8 mouse cellular contexts compared by ENCODE assay signal in the genomic region with DNA sequence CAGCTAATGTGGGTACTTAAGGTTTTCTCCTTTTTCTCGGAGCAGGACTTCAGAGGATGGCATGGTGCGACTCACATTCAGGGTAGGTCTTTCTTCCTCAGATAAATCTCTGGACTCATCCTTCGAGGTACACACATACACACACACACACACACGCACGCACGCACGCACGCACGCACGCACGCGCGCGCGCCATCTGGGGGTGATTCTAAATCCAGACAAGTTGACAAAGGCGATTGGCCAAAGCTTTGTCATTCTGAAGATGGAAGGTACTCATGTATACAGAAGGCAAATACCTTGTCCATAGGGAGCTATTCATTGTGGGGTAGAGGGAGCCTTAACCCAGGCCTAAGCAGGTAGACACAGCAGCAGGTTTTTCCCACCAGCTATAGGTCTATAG.
DNase-seq lines count a peak whose midpoint lies in the region; ATAC-seq and TF ChIP-seq lines count a peak whose summit lies in the region.

No protein-coding gene starts in this region.

- in situ Hi-C loops in CH12.LX (cut with MboI; ENCODE audit: low pct_ligation_motif_present, low pct_unique_long_range_greater_than_20kb, low sequenced_read_pairs), result loop anchor here (25.0 kb wide), 3 partner anchors 119 to 1469 kb away; partner anchors contain the start of gene Cpeb2

- H3K27ac ChIP-seq in gastrocnemius, adult 2 months, result peak overlapping the region; percentile 86; the same call in 1 of the 2 replicates
- H3K27ac ChIP-seq in CH12.LX (ENCODE audit: insufficient read depth, low read depth), result no peak overlapping the region
- no peak overlapping the region; the same call in 1 of the 2 replicates for H3K27ac ChIP-seq in forebrain, embryonic 16.5 days (ENCODE audit: low read length)
- 0 out of 2 replicates have a peak overlapping the region, but pooled peaks have one; percentile 70 for H3K27ac ChIP-seq in liver, embryonic 15.5 days (replicated peaks)

- H3K4me2 ChIP-seq in CH12.LX (ENCODE audit: insufficient read depth, low read depth, poor library complexity, severe bottlenecking), result peak overlapping the region; percentile 58
- peak overlapping the region; percentile 56 for H3K4me2 ChIP-seq in forebrain, embryonic 16.5 days (ENCODE audit: low read length)
- peak overlapping the region; percentile 74 for H3K4me2 ChIP-seq in liver, embryonic 15.5 days

- H3K36me3 ChIP-seq in CH12.LX (replicated peaks in 1 of 2; ENCODE audit: control insufficient read depth in 1 of 2, insufficient read depth in 1 of 2, low read length in 1 of 2), result no peaks in the 10 kb centered on the region
- no peaks in the 10 kb centered on the region for H3K36me3 ChIP-seq in forebrain, embryonic 16.5 days (ENCODE audit: control insufficient read depth, insufficient read depth)
- no peaks in the 10 kb centered on the region for H3K36me3 ChIP-seq in liver, embryonic 15.5 days (replicated peaks)

- DNase-seq in gastrocnemius, adult 2 months, result no peak
- no peak for DNase-seq in gastrocnemius, postnatal 36 days
- peak; percentile 42 for DNase-seq in CH12.LX (ENCODE audit: extremely low read depth)
- no peak for DNase-seq in adrenal gland, postnatal 14 days
- no peak for DNase-seq in urinary bladder, postnatal 10 days (ENCODE audit: low spot score)
- no peak for DNase-seq in frontal cortex, postnatal 14 days (ENCODE audit: low spot score in 2 of 2)

- no peaks in the 10 kb centered on the region for H3K9me3 ChIP-seq in CH12.LX (replicated peaks; ENCODE audit: low read length)
- no peaks in the 10 kb centered on the region for H3K9me3 ChIP-seq in forebrain, embryonic 16.5 days (ENCODE audit: control insufficient read depth, low read length)
- no peaks in the 10 kb centered on the region for H3K9me3 ChIP-seq in liver, embryonic 15.5 days (replicated peaks)

- dilution Hi-C loops in CH12.LX (cut with MboI; ENCODE audit: extremely low pct_ligation_motif_present, extremely low pct_unique_long_range_greater_than_20kb, low sequenced_read_pairs), result no loop called here

- TF ChIP-seq CTCF in gastrocnemius, adult 2 months (IDR thresholded peaks at IDR 0.05), result no peak
- TF ChIP-seq CTCF in CH12.LX (conservative IDR thresholded peaks at IDR 0.05 in 1 of 2, IDR thresholded peaks at IDR 0.05 in 1 of 2; ENCODE audit: low read depth in 2 of 2, low read length in 2 of 2), result peak in 1 of 2 experiments; percentile 51; a peak in 2 of 4 replicates

- H3K9ac ChIP-seq in CH12.LX (ENCODE audit: insufficient read depth, low read depth), result peak overlapping the region; percentile 37; the same call in 1 of the 2 replicates
- no peak overlapping the region for H3K9ac ChIP-seq in forebrain, embryonic 16.5 days (replicated peaks; ENCODE audit: low read depth, low read length)
- no peak overlapping the region for H3K9ac ChIP-seq in liver, embryonic 15.5 days

- H3K79me2 ChIP-seq in CH12.LX (replicated peaks; ENCODE audit: control insufficient read depth, extremely low read depth, insufficient read depth, poor library complexity, severe bottlenecking), result no peaks in the 10 kb centered on the region

- WGBS in forebrain, embryonic 16.5 days, result 84% methylated on average over 16 of the region's 16 CpGs
- WGBS in liver, embryonic 15.5 days (ENCODE audit: insufficient replicate concordance), result 79% methylated on average over 16 of the region's 16 CpGs

- no peak overlapping the region for H3K4me3 ChIP-seq in gastrocnemius, adult 2 months
- peak overlapping the region in 2 of 3 experiments; percentile 3 to 54 for H3K4me3 ChIP-seq in CH12.LX (replicated peaks in 1 of 3; ENCODE audit: low read depth in 2 of 3, low read length in 2 of 3, poor library complexity in 1 of 3)
- H3K4me3 ChIP-seq in forebrain, embryonic 16.5 days (replicated peaks; ENCODE audit: low read length), result no peak overlapping the region
- no peak overlapping the region for H3K4me3 ChIP-seq in liver, embryonic 15.5 days (replicated peaks)

- H3K4me1 ChIP-seq in CH12.LX (ENCODE audit: control insufficient read depth in 1 of 2, insufficient read depth in 2 of 2), result peaks cover 8 to 18% of the 10 kb centered on the region in 2 experiments
- peaks cover 13% of the 10 kb centered on the region for H3K4me1 ChIP-seq in forebrain, embryonic 16.5 days (replicated peaks; ENCODE audit: control insufficient read depth, insufficient read depth, low read length)
- peaks cover 15% of the 10 kb centered on the region for H3K4me1 ChIP-seq in liver, embryonic 15.5 days (replicated peaks)

- TF ChIP-seq POLR2A in CH12.LX (IDR thresholded peaks at IDR 0.05; ENCODE audit: low read depth, low read length), result no peak

- H3K27me3 ChIP-seq in CH12.LX (replicated peaks), result no peaks in the 10 kb centered on the region
- no peaks in the 10 kb centered on the region for H3K27me3 ChIP-seq in forebrain, embryonic 16.5 days (replicated peaks; ENCODE audit: control insufficient read depth, insufficient read depth, low read length)
- H3K27me3 ChIP-seq in liver, embryonic 15.5 days, result no peaks in the 10 kb centered on the region

- TF ChIP-seq EP300 in CH12.LX (IDR thresholded peaks at IDR 0.05; ENCODE audit: low read length), result no peak

- intact Hi-C loops in gastrocnemius, adult 2 months (cut with DNase I), result loop anchor here (2.0 kb wide), 1 partner anchor 123 kb away; the partner anchor contains the start of gene Cpeb2
- intact Hi-C loops in gastrocnemius, postnatal 36 days (cut with DNase I), result no loop called here

- 0 out of 2 replicates have a peak, but pooled peaks have one; percentile 6 for ATAC-seq in forebrain, embryonic 16.5 days
- no peak for ATAC-seq in liver, embryonic 15.5 days (ENCODE audit: insufficient read depth)

- no peak; the same call in none of the 2 replicates for TF ChIP-seq RAD21 in CH12.LX (IDR thresholded peaks at IDR 0.05; ENCODE audit: low read depth, low read length)

TF ChIP-seq in CH12.LX, 34 proteins besides CTCF, POLR2A, EP300 and RAD21:
- TF ChIP-seq SMC3 (IDR thresholded peaks at IDR 0.05; ENCODE audit: low read depth, low read length) (peak; percentile 54), SIN3A (IDR thresholded peaks at IDR 0.05; ENCODE audit: low read length) (no peak), BHLHE40 (IDR thresholded peaks at IDR 0.05; ENCODE audit: low read depth, low read length) (peak; percentile 75), NRF1 (IDR thresholded peaks at IDR 0.05; ENCODE audit: low read depth, low read length) (peak; percentile 65), TBP (conservative IDR thresholded peaks at IDR 0.05; ENCODE audit: low read depth, low read length) (no peak)

Comparison
In these comparisons a context has a peak if more than half of its experiments do, and no peak if none do; other contexts are left out.
1. H3K27ac ChIP-seq: peak in gastrocnemius, adult 2 months (single experiment) and liver, embryonic 15.5 days (single experiment); none in CH12.LX (single experiment) and forebrain, embryonic 16.5 days (single experiment).
2. H3K4me3 ChIP-seq: peak in CH12.LX (2 of 3); none in gastrocnemius, adult 2 months (single experiment), forebrain, embryonic 16.5 days (single experiment) and liver, embryonic 15.5 days (single experiment).
3. Peak in every context shown above with its lines, with median percentiles within 50 percentile points of each other: H3K4me2 ChIP-seq.